Mouse (Mus musculus) fat pad, adult 2 months (tissue): ENCODE measurements around the gene Pklr.

ENCODE experiments used
- DNase-seq: peaks from one replicate; pipeline ENCODE4 v3.0.0-alpha.2; 2011; ENCODE audit warnings: low read depth, low spot score; ENCODE audit errors: extremely low read depth

Pklr gene

DNA sequence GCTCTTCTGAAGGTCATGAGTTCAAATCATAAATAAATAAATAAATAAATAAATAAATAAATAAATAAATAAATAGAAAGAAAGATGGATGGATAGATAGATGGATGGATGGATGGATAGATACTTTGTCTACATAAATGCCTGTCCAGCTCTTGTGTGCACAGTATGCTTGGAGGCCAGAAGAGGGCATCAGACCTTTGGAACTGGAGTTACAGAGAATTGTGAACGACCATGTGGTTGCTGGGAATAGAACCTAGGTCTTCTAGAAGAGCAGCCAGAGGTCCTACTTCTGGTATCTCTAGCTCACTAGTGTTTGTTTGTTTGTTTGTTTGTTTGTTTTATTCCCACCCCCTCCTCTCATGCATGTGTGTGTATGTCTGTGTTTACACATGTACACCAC, 57.4 kb downstream of the Pklr start:
- no peak for DNase-seq

DNA sequence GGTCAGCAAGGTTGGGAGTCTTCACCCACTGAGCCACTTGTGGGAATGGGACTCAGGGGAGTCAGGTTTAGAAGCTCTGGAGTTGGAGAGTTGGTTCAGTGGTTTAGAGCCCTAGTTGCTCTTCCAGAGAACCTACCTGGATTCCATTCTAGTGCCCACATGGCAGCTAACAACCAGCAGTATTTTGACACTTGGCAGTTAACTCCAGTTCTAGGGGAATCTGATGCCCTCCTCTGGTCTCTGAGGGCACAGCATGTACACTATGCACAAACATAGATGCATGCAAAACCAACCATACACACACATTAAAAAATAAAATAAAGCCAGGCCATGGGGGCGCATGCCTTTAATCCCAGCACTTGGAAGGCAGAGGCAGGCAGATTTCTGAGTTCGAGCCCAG, 57.9 kb downstream of the Pklr start:
- DNase-seq = no peak
